Mouse (Mus musculus) heart, postnatal 25 days (tissue): Measurements from ENCODE around the gene Syne2. TPM values are rescaled to one million over a fixed set of nuclear protein-coding genes. Genes with fewer than 3 reads are reported as not detected.

Experiments
- DNase-seq: peaks from one replicate; pipeline ENCODE4 v3.0.0; 2022; ENCODE audit warnings: low spot score
- intact Hi-C: fragments of 180-260 bp; cut with DNase I; formaldehyde crosslinking; loops from one replicate; pipeline ENCODE4 v1.15.1; 2025
- total RNA-seq, 2 experiments: library from RNA; stranded (reverse); gene quantifications; 2 replicates each; pipeline ENCODE4 v1.2.3; 2021

Syne2 gene
- total RNA-seq, 2 experiments from 2014 or later: 33.8 to 41.5 TPM

- intact Hi-C loops: no loop called here
Observed at GRCm38 (mm10) chr12:75856096-75856868, 38.3 kb downstream of the Syne2 start.

GRCm38 (mm10) chr12:75859936-75860335 lies 42.0 kb downstream of the Syne2 start:
- intact Hi-C loops: no loop called here
- DNase-seq: no peak

More at GRCm38 (mm10) chr12:75856096-75856868, 38.3 kb downstream of the Syne2 start:
- no peak for DNase-seq

GRCm38 (mm10) chr12:75860843-75861242 lies 42.9 kb downstream of the Syne2 start:
- intact Hi-C loops: no loop called here
- no peak for DNase-seq

- intact Hi-C loops: no loop called here
- DNase-seq: no peak
Observed at GRCm38 (mm10) chr12:75865166-75865565, 47.2 kb downstream of the Syne2 start.

- intact Hi-C loops: no loop called here
- no peak for DNase-seq
Observed at GRCm38 (mm10) chr12:75866419-75867373, 48.8 kb downstream of the Syne2 start.

- intact Hi-C loops: no loop called here
- no peak for DNase-seq
Observed at GRCm38 (mm10) chr12:75873546-75874235, 55.8 kb downstream of the Syne2 start.

- no peak for DNase-seq
- intact Hi-C loops: no loop called here
Observed at GRCm38 (mm10) chr12:75874287-75874994, 56.5 kb downstream of the Syne2 start.

GRCm38 (mm10) chr12:75879636-75880317 lies 61.8 kb downstream of the Syne2 start:
- intact Hi-C loops: no loop called here
- no peak for DNase-seq

GRCm38 (mm10) chr12:75881554-75881953 lies 63.6 kb downstream of the Syne2 start:
- intact Hi-C loops: no loop called here
- DNase-seq: no peak

GRCm38 (mm10) chr12:75886161-75886560 lies 68.2 kb downstream of the Syne2 start:
- intact Hi-C loops: no loop called here
- no peak for DNase-seq

GRCm38 (mm10) chr12:75886946-75887345 lies 69.0 kb downstream of the Syne2 start:
- no peak for DNase-seq
- intact Hi-C loops: no loop called here

GRCm38 (mm10) chr12:75888721-75889120 lies 70.8 kb downstream of the Syne2 start:
- no peak for DNase-seq
- intact Hi-C loops: no loop called here

- intact Hi-C loops: loop anchor here (5.0 kb wide), 1 partner anchor 74 kb away; the partner anchor contains the start of gene Syne2
- DNase-seq: no peak
Observed at GRCm38 (mm10) chr12:75891206-75891605, 73.3 kb downstream of the Syne2 start.

- no peak for DNase-seq
- intact Hi-C loops: loop anchor here (1.0 to 5.0 kb wide), 2 partner anchors 76 to 97 kb away; partner anchors contain the start of gene Syne2
Observed at GRCm38 (mm10) chr12:75893392-75893791, 75.5 kb downstream of the Syne2 start.

- intact Hi-C loops: loop anchor here (5.0 kb wide), 1 partner anchor 77 kb away; the partner anchor contains the start of gene Syne2
- no peak for DNase-seq
Observed at GRCm38 (mm10) chr12:75894316-75894997, 76.5 kb downstream of the Syne2 start.

- intact Hi-C loops: loop anchor here (5.0 kb wide), 1 partner anchor 78 kb away; the partner anchor contains the start of gene Syne2
- DNase-seq: no peak
Observed at GRCm38 (mm10) chr12:75894998-75895331, 77.0 kb downstream of the Syne2 start.

GRCm38 (mm10) chr12:75897793-75898192 lies 79.9 kb downstream of the Syne2 start:
- no peak for DNase-seq
- intact Hi-C loops: no loop called here

GRCm38 (mm10) chr12:75901721-75902120 lies 83.8 kb downstream of the Syne2 start:
- DNase-seq: no peak
- intact Hi-C loops: no loop called here
